Mouse (Mus musculus): ENCODE results near the gene Poll.

GRCm38 (mm10) chr19:45602606-45603005, 42.3 kb upstream of the Poll start:
- TF ChIP-seq POLR2A (IDR thresholded peaks at IDR 0.05; ENCODE audit: borderline replicate concordance, control insufficient read depth, low read depth, low read length) (no peak), CTCF (IDR thresholded peaks at IDR 0.05; ENCODE audit: control insufficient read depth, insufficient read depth, low read length) (no peak)
